Mouse (Mus musculus) left cerebral cortex, adult 2 months (tissue): ENCODE results near the gene Lmnb2. TPM values are rescaled to one million over a fixed set of nuclear protein-coding genes. Genes with fewer than 3 reads are reported as not detected.
A peak's percentile ranks its signal among the peaks of the same experiment; 100 is the strongest.

Experiments used
- DNase-seq, 2 experiments: peaks; one replicate each; pipeline ENCODE4 v3.0.0; 2021 to 2022; ENCODE audit warnings: low spot score in 2 of 2, mixed read lengths in 1 of 2; ENCODE audit errors: extremely low spot score in 1 of 2
- H3K27ac ChIP-seq: fragments of 200-600 bp; 2 replicates; pipeline ENCODE4 v1.8.1; 2022
- H3K4me3 ChIP-seq: fragments of 200-600 bp; 2 replicates; pipeline ENCODE4 v1.8.1; 2022
- CTCF ChIP-seq: fragments of 200-600 bp; IDR thresholded peaks from 2 replicates; pipeline ENCODE4 v1.8.1; 2022; ENCODE audit warnings: antibody characterized with exemption, mild to moderate bottlenecking, moderate library complexity
- intact Hi-C: fragments of 180-260 bp; cut with DNase I; formaldehyde crosslinking; loops from one replicate; pipeline ENCODE4 v1.15.1; 2025
- total RNA-seq, 2 experiments: library from RNA; stranded (reverse); gene quantifications; 2 replicates each; pipeline ENCODE4 v1.2.3; 2021

The Lmnb2 gene
- total RNA-seq, 2 experiments from 2014 or later, result 20.0 to 20.3 TPM

- intact Hi-C loops, result no loop called here
- H3K27ac ChIP-seq, result peak overlapping the region; percentile 82
- peak overlapping the region; percentile 82 for H3K4me3 ChIP-seq
- no peak for TF ChIP-seq CTCF
- no peak for DNase-seq
Observed at GRCm38 (mm10) chr10:80917336-80917778, 688 bp downstream of the Lmnb2 start.

GRCm38 (mm10) chr10:80915736-80916135 is 2.3 kb downstream of the Lmnb2 start:
- TF ChIP-seq CTCF, result no peak
- Histone ChIP-seq H3K27ac (no peak overlapping the region), H3K4me3 (no peak overlapping the region)
- intact Hi-C loops, result no loop called here
- no peak for DNase-seq

- H3K4me3 ChIP-seq, result no peak overlapping the region
- H3K27ac ChIP-seq, result no peak overlapping the region
- DNase-seq, result no peak
- intact Hi-C loops, result no loop called here
- no peak for TF ChIP-seq CTCF
Observed at GRCm38 (mm10) chr10:80915260-80915659, 2.8 kb downstream of the Lmnb2 start.

GRCm38 (mm10) chr10:80914253-80914656 is 3.8 kb downstream of the Lmnb2 start:
- TF ChIP-seq CTCF, result no peak
- Histone ChIP-seq H3K27ac (no peak overlapping the region), H3K4me3 (no peak overlapping the region)
- no peak for DNase-seq
- intact Hi-C loops, result no loop called here

DNA sequence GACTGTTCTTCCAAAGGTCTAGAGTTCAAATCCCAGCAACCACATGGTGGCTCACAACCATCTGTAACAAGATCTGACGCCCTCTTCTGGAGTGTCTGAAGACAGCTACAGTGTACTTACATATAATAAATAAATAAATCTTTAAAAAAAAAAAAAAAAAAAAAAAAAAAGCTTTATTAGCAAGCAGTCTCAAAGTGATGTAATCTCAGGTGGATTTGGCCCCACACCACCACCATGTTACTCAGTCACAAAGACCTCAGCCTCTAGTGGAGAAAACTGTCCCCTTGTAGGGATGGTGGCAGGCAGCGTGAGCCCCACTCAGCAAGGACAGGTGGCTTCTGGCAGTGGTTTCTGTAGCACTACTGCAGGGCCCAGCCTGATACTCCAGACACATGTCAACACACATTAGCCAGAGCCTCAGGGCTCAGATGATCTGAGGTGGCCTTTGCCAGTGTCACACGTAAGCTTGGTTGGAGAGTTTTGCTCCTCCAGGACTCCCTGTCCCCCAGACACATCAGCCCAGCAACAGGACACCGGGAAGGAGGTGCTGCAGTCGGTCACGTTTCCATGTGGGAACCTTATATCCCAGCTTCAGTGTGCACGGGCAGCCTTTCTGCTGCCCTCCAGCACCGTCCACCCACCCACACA is 4.6 kb downstream of the Lmnb2 start:
- Histone ChIP-seq H3K27ac (no peak overlapping the region), H3K4me3 (no peak overlapping the region)
- no peak for DNase-seq
- no peak for TF ChIP-seq CTCF
- intact Hi-C loops, result no loop called here

DNA sequence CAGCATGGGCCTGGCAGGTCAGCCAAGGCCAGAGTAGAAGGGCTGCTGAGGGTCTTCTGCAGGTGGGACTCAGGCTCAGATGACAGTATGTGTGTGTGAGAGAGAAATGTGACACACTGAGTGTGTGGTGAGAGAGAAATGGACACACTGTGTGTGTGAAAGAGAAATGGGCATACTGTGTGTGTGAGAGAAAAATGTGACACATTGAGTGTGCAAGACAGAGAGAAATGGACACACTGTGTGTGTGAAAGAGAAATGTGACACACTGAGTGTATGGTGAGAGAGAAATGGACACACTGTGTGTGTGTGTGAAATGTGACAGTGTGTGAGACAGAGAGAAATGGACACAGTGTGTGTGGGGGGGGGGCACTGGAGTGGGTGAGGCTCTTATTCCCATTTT is 6.2 kb downstream of the Lmnb2 start:
- intact Hi-C loops, result no loop called here
- DNase-seq, result no peak
- TF ChIP-seq CTCF, result no peak
- no peak overlapping the region for H3K27ac ChIP-seq
- H3K4me3 ChIP-seq, result no peak overlapping the region

DNA sequence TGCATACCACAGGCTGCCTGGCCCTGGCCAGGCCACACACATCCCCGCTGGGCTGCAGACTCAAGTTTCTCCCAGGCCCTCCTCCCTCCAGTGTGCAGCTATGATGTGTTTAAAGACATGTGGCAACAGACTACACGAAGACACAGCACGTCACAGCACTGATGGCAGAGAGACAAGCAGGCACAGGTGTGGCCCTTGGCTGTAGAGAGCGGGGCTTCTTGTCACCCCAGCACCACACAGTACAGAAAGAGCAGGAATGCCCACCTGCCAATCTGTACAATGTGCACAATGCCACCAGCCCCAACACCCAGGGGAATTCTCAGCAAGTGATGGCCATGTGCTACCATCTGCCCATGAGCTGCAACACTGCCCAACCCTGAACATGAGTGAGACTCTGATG is 6.7 kb downstream of the Lmnb2 start:
- no peak overlapping the region for H3K27ac ChIP-seq

DNA sequence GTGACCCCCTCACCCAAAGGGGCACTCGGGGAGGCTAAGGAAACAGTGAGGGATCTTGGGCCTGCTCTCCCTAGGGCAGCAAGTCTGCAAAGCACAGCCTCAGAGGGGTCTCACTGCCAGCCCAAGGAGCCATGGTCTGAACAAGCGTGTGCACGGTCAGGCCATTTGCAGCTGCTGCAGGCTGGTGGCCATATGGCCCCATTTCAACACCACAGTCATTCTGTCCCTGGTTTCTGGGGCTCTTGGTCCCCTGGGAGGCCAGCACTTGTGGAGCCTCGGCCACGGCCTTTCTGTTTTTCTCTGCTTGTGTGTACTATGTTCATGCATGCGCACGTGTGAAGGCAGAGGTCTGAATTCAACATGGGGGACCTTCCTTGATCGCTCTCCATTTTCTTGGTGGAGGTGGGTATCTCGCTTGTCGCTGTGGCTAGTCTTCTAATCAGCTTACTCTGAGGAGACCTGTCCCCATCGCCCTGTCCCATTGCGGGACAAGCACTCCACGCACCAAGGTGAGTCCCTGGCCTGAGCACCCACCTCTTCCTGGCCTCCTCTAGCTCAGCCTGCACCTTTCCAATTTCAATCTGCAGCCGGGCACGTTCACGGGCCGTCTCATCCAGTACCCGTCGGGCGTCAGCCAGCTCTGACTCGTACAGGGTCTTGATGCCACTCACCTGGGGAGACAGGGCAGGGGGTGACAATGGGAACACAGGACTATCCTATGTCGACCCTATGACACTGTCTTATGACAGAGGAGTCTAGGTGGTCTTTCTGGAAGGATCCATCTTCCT is 8.5 kb downstream of the Lmnb2 start:
- DNase-seq, result no peak
- TF ChIP-seq CTCF, result no peak
- intact Hi-C loops, result no loop called here
- Histone ChIP-seq H3K27ac (no peak overlapping the region), H3K4me3 (no peak overlapping the region)

More for the DNA sequence above, 6.7 kb downstream of the Lmnb2 start:
- intact Hi-C loops, result no loop called here
- no peak for DNase-seq
- H3K4me3 ChIP-seq, result no peak overlapping the region
- no peak for TF ChIP-seq CTCF

DNA sequence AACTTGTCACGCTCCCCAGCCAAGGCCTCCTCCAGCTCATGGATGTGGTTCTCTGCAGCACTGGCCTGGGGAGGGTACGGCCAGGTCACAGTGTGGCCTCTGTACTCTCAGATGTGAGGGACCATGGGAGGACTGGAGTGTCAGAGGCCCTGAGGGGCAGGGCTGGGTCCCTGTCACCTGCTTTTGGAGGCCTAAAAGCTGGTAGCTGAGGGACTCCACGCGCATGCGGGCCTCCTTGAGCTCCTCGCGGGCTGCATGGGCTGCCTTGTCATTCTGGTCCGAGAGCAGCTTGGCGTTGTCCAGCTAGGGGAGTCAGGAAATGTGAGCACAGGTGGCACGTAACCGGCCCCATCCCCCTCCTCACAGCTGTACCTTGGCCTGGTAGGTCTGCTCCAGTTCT is 13.3 kb downstream of the Lmnb2 start:
- H3K4me3 ChIP-seq, result no peak overlapping the region
- no peak for TF ChIP-seq CTCF
- H3K27ac ChIP-seq, result no peak overlapping the region
- DNase-seq, result no peak
- intact Hi-C loops, result no loop called here

DNA sequence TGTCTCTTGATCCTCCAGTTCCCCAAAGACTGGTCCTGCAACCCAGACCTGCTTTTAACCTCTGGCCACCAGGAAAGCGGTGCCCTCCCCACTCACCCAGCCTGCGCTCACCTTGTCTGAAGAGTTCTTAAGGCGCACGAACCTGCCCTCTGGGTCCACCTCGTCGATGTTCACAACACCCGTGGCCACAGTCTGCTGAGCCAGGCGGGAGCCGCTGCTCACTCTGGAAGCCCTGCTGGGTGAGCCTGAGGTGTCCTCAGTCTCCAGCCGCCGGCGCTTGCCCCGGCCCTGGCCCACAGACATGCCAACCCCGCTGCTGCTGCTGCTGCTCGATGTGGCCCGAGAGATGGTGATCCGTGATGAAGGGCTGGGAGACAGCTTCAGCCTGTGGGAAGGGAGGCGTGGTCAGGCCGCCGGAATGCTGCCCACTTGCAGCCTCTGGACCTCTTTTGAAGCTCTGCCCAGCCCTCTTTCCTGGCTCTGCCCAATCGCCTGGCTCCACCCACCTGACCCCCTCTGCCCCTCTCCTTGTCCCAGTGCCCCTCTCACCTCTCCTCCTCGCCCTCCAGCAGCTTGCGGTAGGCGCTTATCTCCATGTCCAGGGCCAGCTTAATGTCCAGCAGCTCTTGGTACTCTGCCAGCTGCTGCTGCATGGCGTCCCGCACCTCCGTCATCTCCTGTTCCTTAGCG is 13.9 kb downstream of the Lmnb2 start:
- intact Hi-C loops, result no loop called here
- H3K27ac ChIP-seq, result no peak overlapping the region
- TF ChIP-seq CTCF, result no peak
- H3K4me3 ChIP-seq, result no peak overlapping the region
- DNase-seq, result no peak

DNA sequence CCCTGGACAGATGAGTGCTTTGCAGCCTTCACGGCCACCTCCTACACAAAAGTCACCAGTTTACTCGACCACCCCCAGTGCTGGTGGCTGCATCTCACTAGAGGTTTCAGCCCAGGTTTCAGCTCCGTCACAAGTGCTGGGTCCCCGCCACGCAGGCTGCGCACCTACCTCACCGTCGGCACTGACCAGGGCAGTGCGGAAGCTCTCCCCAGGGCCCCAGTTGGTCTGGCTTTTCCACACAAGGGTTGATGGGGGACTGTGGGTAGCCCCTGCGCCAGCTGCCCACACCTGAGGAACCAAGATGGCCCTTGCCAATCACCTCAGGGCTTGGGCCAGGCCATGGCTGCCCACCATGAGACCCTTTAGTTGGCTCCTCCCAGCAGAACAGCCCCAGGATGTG is 14.8 kb downstream of the Lmnb2 start:
- no peak for DNase-seq
- Histone ChIP-seq H3K4me3 (no peak overlapping the region), H3K27ac (no peak overlapping the region)
- intact Hi-C loops, result no loop called here
- TF ChIP-seq CTCF, result no peak

DNA sequence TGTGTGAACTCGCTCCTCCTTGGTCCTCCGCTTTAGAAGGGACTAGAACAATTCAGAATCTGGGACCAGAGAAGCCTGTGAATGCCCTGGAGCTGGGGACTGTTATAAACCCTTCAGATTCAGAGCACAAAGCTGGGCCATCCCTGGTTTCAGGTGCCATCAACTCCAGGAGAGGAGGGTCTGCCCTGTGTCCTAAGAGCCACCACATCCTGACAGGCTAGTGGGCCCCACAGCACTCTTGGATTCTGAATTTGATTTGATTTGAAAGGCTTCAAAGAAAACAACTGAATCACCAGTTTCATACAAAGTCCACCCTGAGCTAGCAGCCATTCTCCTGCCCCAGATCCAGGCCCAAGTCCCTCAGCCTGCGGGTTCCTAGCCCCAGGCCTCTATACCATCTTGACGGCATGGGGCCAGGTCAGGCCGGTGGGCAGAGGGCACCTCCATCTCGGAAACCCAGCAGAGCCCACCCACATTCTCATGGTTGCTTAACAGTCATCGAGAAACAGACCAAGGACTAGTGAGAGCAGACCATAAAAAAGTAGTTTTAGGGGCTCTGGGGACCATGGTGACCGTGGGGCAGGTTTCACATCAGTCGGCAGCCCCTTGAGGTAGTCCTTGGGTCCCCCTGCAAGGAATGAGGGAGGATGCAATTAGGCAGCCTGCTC is 15.6 kb downstream of the Lmnb2 start:
- intact Hi-C loops, result no loop called here

More for the DNA sequence above, 15.6 kb downstream of the Lmnb2 start:
- no peak for DNase-seq
- no peak for TF ChIP-seq CTCF
- H3K4me3 ChIP-seq, result no peak overlapping the region
- no peak overlapping the region for H3K27ac ChIP-seq
